Mouse (Mus musculus) embryonic fibroblast, embryonic 13.5 days (primary cell): ENCODE results near the gene BC034090.

Source experiments
- CTCF ChIP-seq: IDR thresholded peaks from 2 replicates; pipeline ENCODE4 v1.5.1; 2011; ENCODE audit warnings: mild to moderate bottlenecking, control low read depth, low read length, moderate library complexity, borderline replicate concordance; ENCODE audit not compliant: insufficient read depth
- POLR2A ChIP-seq: IDR thresholded peaks from 2 replicates; pipeline ENCODE4 v1.6.1; 2011; ENCODE audit warnings: low read depth, mild to moderate bottlenecking, control low read depth, low read length, moderate library complexity

DNA sequence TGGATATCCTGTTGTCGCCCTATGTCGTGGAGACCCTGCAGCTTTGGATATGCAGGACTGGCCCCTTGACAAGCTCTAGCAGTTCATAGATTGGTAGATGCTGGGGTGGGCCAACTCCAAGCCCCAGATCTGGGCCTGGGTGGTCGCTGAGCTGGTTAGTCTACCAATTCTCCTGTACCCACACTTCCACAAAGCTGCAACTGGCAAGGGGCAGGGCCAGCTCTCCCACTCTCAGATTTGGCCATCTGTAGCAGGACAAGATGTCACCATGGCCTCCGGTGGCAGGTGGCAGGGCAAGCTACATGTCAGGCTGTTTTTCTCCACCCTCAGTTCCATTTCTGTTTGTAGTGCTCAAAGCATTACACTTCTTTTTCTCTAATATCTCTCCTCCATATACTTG lies 55.6 kb downstream of the BC034090 start:
- no peak for TF ChIP-seq CTCF
- no peak for TF ChIP-seq POLR2A
